Mouse (Mus musculus) v-Abl transformed pro-B cells (cell line): ENCODE results near the gene Kctd19.

Source experiments
- in situ Hi-C, 2 experiments: fragments of 400-800 bp; cut with MboI; formaldehyde crosslinking; loops; one replicate each; pipeline ENCODE4 v1.15.1; 2025; ENCODE audit not compliant: unreplicated experiment in 2 of 2

Kctd19 gene

DNA sequence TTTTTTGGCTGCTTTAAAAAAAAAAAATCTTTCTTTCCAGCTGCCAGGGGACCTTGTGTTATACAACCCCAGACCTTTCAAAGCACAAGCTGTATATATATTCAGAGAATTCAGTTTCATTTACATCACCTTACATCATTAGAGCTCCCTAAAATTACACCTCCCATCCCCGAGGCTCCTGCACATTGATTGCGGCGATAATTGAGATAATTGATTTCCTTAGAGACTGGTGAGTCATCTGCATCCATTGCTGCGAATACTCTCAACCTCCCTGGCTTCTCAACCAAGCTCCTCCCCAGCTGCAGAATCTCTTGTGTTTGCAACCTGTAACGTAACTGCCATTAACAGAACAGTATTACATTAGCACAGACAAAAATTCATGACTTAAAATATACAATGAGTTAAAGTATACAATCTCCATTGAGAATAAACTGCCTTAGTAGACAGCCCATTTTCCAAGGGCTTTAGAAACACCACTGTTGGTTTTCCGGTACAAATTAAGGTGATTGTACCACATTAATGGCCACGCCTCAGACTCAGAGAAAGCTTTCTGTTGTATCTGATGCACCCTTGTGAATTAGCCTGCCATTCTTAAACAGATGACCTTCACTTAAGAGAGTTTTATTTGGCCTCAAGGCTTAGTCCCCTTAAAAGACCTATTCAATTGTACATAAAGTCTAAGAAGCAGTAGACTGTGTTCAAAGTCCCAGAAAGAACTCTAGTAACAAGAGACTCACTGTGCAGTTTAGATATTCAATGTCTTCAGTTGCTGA lies 18.6 kb upstream of the Kctd19 start:
- in situ Hi-C loops: no loop called here

- in situ Hi-C loops: no loop called here
These were observed 13.6 kb upstream of the Kctd19 start for GRCm38 (mm10) chr8:105426878-105427277.

DNA sequence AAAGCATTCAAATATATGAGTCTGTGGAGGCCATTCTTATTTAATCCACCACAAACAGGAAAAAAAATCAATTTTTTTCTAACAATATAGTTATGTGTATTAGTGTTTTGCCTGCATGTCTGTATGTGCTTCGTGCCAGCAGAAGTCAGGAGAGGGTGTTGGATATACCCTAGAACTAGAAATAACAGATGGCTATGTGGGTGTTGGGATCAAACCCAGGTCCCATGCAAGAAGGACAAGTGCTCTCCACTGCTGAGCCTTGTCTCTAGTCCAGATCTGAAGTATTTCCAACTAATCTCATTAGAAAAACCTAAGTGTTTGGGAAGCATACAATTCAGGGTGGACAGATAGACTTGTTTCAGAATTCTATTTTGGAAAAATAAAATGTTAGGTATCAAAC lies 8.7 kb upstream of the Kctd19 start:
- in situ Hi-C loops: no loop called here

DNA sequence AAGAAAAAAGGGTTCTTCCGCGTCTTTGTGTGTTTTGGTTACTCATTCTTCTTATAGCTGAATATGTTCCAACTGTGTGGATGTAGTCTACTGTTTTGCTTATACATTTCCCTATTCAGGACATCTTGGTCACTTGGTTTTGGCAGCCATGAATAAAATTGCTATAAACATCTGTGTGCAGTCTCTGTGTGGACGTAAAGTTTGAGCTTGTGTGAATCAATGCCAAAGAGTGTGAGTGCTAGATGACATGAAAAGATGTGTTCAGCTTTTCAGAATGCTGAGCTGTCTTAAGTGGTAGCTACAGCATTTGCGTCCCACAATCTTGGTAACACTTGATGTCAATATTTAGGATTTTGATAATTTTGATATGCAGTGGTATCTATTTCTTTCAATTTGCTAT lies 6.5 kb upstream of the Kctd19 start:
- in situ Hi-C loops: no loop called here

DNA sequence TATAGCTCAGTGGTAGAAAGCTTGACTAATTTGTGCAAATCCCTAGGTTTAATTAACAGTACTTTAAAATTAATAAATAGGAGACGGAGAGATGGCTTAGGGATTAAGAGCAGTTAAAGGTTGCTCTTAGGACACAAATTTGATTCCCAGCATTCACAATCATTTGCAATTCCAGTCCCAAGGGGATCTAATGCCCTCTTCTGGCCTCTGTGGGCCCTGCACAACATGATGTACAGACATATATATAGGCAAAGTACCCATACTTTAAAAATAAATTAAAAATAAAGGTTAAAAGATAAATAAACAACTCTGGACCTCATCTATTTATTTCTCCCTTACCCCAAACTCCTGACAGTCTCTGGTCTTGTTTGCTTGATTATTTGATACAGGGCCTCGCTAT lies 5.7 kb upstream of the Kctd19 start:
- in situ Hi-C loops: no loop called here

GRCm38 (mm10) chr8:105409947-105410346 lies 3.4 kb downstream of the Kctd19 start:
- in situ Hi-C loops: no loop called here

DNA sequence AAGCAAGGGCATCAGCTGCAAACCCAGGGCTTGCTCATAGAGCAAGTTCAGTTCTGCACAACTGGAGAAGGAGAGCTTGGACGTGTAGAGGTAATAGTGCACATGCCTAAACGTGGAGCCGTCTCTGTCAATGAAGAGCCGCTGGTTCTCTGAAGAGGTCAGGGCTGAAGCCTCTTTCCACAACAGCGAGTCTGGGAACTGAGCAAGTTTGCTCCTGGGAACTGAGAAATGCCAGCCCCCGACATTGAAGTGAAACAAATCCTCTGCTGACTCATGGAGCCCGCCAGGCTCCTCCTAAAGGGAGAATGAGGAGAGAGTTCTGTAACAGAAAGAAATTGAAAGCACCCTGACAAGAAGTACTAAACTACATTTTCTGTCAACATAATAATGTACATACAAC lies 5.0 kb downstream of the Kctd19 start:
- in situ Hi-C loops: no loop called here

GRCm38 (mm10) chr8:105406416-105406815 lies 6.9 kb downstream of the Kctd19 start:
- in situ Hi-C loops: no loop called here

DNA sequence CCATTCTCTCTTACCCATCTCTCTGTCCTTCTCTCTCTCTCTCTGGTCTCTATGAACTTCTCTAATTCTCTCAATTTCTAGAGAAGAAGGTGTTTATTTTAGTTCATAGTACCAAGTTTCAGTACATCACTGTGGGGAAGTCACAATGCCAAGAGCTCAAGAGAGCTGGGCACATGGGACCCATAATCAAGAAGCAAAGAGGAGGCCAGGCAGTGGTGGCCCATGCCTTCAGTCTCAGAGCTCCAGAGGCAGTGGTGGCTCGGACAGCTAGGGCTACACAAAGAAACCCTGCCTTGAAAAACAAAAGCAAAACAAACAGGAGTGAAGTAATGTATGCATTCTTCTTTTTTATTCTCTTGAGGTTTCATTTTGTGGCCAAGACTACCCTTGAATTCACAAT lies 8.8 kb downstream of the Kctd19 start:
- in situ Hi-C loops: no loop called here

GRCm38 (mm10) chr8:105403467-105403866 lies 9.8 kb downstream of the Kctd19 start:
- in situ Hi-C loops: no loop called here

- in situ Hi-C loops: no loop called here
These were observed 13.3 kb downstream of the Kctd19 start for GRCm38 (mm10) chr8:105400016-105400415.

DNA sequence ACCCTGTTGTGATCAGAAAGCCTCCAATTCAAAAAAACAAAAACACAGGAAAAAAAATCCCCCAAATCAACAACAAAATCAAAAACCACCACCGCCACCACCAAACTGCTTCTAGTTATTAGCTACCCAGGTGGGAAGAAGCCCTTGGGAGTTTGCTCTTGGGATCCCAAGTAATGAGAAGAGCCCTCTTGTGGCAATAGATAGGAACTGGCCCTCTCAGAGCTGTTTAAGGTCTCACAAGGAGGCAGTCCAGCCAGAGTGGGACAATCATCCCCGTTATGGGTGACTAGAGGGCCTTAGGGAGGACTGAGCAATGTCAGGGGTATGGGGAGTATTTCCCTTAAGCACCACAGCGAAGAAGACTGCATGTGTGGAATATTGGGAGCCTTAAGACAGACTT lies 15.6 kb downstream of the Kctd19 start:
- in situ Hi-C loops: loop anchor here in 1 of 2 experiments (10.0 kb wide), 1 partner anchor 743 kb away; no protein-coding TSS in a partner anchor

GRCm38 (mm10) chr8:105393915-105394314 lies 19.4 kb downstream of the Kctd19 start:
- in situ Hi-C loops: loop anchor here in 1 of 2 experiments (10.0 kb wide), 1 partner anchor 739 kb away; no protein-coding TSS in a partner anchor

- in situ Hi-C loops: loop anchor here in 1 of 2 experiments (10.0 kb wide), 1 partner anchor 738 kb away; no protein-coding TSS in a partner anchor
These were observed 20.1 kb downstream of the Kctd19 start for GRCm38 (mm10) chr8:105393089-105393787.

GRCm38 (mm10) chr8:105389096-105389495 lies 24.2 kb downstream of the Kctd19 start:
- in situ Hi-C loops: no loop called here

- in situ Hi-C loops: no loop called here
These were observed 26.2 kb downstream of the Kctd19 start for GRCm38 (mm10) chr8:105387151-105387550.

GRCm38 (mm10) chr8:105384070-105384469 lies 29.2 kb downstream of the Kctd19 start:
- in situ Hi-C loops: no loop called here

- in situ Hi-C loops: no loop called here
These were observed 33.0 kb downstream of the Kctd19 start for GRCm38 (mm10) chr8:105380308-105380707.

GRCm38 (mm10) chr8:105378673-105379072 lies 34.6 kb downstream of the Kctd19 start:
- in situ Hi-C loops: no loop called here

DNA sequence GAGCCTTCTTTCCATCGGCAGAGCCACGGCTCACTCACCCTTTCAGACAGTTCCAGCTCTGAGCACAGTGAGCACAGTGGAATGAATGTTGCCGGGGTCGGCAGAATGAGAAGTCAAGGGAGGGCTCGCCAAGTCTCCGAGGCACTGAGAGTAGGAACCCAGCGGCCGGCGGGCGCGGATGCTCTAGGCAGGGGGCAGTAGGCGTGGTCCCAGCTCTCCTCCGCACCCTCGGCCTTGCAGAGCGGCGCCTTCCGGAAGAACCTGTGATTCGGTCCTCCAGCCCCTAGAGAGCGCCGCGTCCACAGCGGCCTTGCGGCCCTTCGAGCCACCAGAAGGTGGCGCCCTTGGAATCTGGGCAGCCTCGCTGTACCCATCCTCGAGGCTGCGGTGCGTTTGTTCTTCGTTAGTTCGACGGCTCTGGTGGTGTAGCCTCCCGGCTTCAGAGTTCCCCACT lies 38.8 kb downstream of the Kctd19 start:
- in situ Hi-C loops: no loop called here

GRCm38 (mm10) chr8:105373032-105373431 lies 40.3 kb downstream of the Kctd19 start, which contains the start of gene Plekhg4:
Gene Plekhg4, plus strand, starts transcription at chr8:105373274.
- in situ Hi-C loops: no loop called here

- in situ Hi-C loops: no loop called here
These were observed 40.8 kb downstream of the Kctd19 start for GRCm38 (mm10) chr8:105372473-105372872.
